Mouse (Mus musculus): Measurements from ENCODE around the gene Ndufa13. TPM values are rescaled to one million over a fixed set of nuclear protein-coding genes. Genes with fewer than 3 reads are reported as not detected.
A peak's percentile ranks its signal among the peaks of the same experiment; 100 is the strongest.

Ndufa13 gene
- polyA plus RNA-seq, 1 experiment = 90.6 TPM

- Histone ChIP-seq H3K4me1 (ENCODE audit: control insufficient read depth, insufficient read depth, low read length) (peaks cover 13% of the 10 kb centered on the region), H3K4me3 (ENCODE audit: insufficient read depth, low read length) (no peak overlapping the region), H3K27ac (ENCODE audit: insufficient read depth, low read depth, low read length) (no peak overlapping the region)
- TF ChIP-seq POLR2A (IDR thresholded peaks at IDR 0.05; ENCODE audit: borderline replicate concordance, low read depth, low read length) = no peak
- TF ChIP-seq CTCF (IDR thresholded peaks at IDR 0.05; ENCODE audit: low read depth, low read length) = no peak
Measured at GRCm38 (mm10) chr8:69895772-69896451, 6.4 kb downstream of the Ndufa13 start.

- TF ChIP-seq POLR2A (IDR thresholded peaks at IDR 0.05; ENCODE audit: borderline replicate concordance, low read depth, low read length) (no peak), CTCF (IDR thresholded peaks at IDR 0.05; ENCODE audit: low read depth, low read length) (no peak)
- peaks cover 8% of the 10 kb centered on the region; the same call in 1 of the 2 replicates for H3K4me1 ChIP-seq (ENCODE audit: control insufficient read depth, insufficient read depth, low read length)
- no peak overlapping the region for H3K27ac ChIP-seq (ENCODE audit: insufficient read depth, low read depth, low read length)
- no peak overlapping the region for H3K4me3 ChIP-seq (ENCODE audit: insufficient read depth, low read length)
Measured at GRCm38 (mm10) chr8:69894836-69895332, 7.5 kb downstream of the Ndufa13 start.

- TF ChIP-seq POLR2A (IDR thresholded peaks at IDR 0.05; ENCODE audit: borderline replicate concordance, low read depth, low read length) (no peak), CTCF (IDR thresholded peaks at IDR 0.05; ENCODE audit: low read depth, low read length) (peak; percentile 50)
- Histone ChIP-seq H3K27ac (ENCODE audit: insufficient read depth, low read depth, low read length) (no peak overlapping the region), H3K4me1 (ENCODE audit: control insufficient read depth, insufficient read depth, low read length) (peaks cover 7% of the 10 kb centered on the region; the same call in 1 of the 2 replicates)
Measured at GRCm38 (mm10) chr8:69893863-69894262, 8.5 kb downstream of the Ndufa13 start.

DNA sequence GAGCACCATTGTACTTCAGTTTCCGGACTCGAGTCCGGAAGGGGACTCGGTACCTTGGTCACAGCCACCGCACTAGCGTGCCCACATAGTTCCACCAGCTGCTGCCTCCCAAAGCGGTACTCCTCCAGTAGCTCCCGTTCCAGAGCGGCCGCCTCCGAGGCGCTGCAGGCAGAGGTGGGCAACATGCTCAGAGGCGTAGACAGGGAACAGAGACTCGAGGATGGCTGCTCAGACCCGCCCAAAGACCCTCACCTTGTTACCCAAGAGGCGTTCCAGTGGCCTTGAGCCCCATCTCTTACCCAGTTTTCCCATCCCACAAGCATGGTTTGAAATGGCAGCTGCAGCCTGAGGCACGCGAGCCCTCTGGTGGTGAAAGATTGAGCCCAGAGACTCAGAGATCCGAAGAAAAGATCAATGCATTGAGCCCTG lies 11.5 kb downstream of the Ndufa13 start:
- Histone ChIP-seq H3K4me1 (ENCODE audit: control insufficient read depth, insufficient read depth, low read length) (no peaks in the 10 kb centered on the region), H3K4me3 (ENCODE audit: insufficient read depth, low read length) (no peak overlapping the region), H3K27ac (ENCODE audit: insufficient read depth, low read depth, low read length) (no peak overlapping the region)
- TF ChIP-seq CTCF (IDR thresholded peaks at IDR 0.05; ENCODE audit: low read depth, low read length) (no peak), POLR2A (IDR thresholded peaks at IDR 0.05; ENCODE audit: borderline replicate concordance, low read depth, low read length) (no peak)

More at GRCm38 (mm10) chr8:69893863-69894262, 8.5 kb downstream of the Ndufa13 start:
- H3K4me3 ChIP-seq (ENCODE audit: insufficient read depth, low read length) = no peak overlapping the region

- no peaks in the 10 kb centered on the region for H3K4me1 ChIP-seq (ENCODE audit: control insufficient read depth, insufficient read depth, low read length)
- TF ChIP-seq POLR2A (IDR thresholded peaks at IDR 0.05; ENCODE audit: borderline replicate concordance, low read depth, low read length) (no peak), CTCF (IDR thresholded peaks at IDR 0.05; ENCODE audit: low read depth, low read length) (no peak)
- H3K4me3 ChIP-seq (ENCODE audit: insufficient read depth, low read length) = peak overlapping the region; percentile 51
- no peak overlapping the region for H3K27ac ChIP-seq (ENCODE audit: insufficient read depth, low read depth, low read length)
Measured at GRCm38 (mm10) chr8:69888902-69889301, 13.5 kb downstream of the Ndufa13 start.

DNA sequence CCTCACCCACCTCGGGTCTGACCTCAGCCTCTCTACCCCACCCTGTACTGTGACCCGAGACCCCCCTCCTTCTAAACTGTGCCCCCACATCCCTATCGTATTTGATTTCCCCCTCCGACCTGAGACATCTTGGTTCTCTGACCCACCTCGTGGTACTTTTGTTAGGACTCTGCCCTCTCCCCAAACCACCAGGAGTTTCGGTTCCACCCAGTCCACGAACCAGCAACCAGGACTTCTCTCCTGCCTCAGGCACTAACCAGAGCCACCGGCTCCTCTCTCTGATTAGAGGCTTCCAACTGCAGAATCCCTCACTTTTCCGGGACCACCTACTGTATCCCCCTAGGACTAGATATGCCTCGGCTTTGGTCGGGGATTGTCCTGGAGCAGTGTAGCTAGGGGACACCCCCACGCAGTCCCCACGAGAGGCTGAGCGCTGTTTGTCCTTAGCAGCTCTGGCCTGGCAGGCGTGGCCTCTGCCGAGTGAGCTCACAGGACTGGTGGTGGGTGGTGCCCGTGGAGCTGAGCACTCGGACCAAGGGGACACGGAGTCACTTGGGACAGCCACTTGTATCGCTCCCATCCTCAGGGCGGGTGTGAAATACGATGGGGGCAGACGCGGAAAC lies 14.0 kb downstream of the Ndufa13 start:
- Histone ChIP-seq H3K27ac (ENCODE audit: insufficient read depth, low read depth, low read length) (no peak overlapping the region), H3K4me3 (ENCODE audit: insufficient read depth, low read length) (peak overlapping the region; percentile 51)

DNA sequence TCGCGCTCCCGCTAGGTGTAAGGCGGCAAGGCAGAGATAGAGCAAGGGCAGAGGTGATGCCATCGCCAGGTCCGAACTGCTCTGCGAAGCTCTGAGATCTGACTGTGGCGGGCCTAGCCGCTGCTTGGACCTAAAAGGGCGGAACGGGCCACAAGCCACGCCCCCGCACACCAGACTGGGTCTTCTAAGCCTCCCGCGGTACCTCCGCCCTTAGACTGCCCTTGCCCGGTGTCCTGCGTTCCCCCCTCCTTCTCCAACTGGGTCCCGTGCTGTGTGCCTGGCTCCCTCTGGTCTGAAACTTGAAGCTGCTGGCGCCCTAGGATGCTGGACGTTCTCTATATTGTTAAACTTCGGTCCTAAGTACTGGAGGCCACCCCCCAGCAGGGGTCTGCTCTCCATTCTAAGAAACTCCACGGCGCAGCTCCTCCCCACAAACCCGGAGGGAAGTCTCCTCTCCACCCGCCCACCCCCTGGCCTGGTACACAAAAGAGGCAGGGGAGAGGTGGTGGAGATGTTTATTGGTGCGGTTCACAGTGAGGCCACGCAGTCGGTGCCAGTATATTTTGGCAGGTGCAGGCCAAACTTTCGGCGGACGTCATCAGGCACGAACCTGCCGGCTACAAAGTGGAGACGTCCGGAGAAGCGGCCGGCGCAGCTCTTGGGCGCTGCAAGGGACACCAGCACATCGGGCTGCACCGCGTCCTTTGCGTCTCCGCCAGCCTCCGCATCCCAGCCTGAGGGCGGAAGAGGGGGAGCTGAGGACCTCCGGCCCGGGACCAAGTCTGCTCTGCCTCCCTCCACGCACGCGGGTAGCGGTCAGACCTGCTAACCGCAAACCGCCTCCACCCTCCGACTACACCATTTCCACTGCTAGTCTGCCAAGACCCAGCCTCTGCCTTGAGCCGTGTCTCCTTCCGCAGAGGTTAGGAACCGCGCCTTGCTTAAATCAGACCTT lies 14.8 kb downstream of the Ndufa13 start, which contains the start of gene Cilp2:
Gene Cilp2, minus strand, starts transcription at position 399 of the 955 bp plus-strand sequence.
- no peak within 1 kb of the TSS for H3K27ac ChIP-seq (ENCODE audit: insufficient read depth, low read depth, low read length)
- H3K4me3 ChIP-seq (ENCODE audit: insufficient read depth, low read length) = peak within 1 kb of the TSS; percentile 51
- H3K4me1 ChIP-seq (ENCODE audit: control insufficient read depth, insufficient read depth, low read length) = no peaks in the 10 kb centered on the region
- no peak for TF ChIP-seq CTCF (IDR thresholded peaks at IDR 0.05; ENCODE audit: low read depth, low read length)
- TF ChIP-seq POLR2A (IDR thresholded peaks at IDR 0.05; ENCODE audit: borderline replicate concordance, low read depth, low read length) = no peak

More for the DNA sequence above, 14.0 kb downstream of the Ndufa13 start:
- H3K4me1 ChIP-seq (ENCODE audit: control insufficient read depth, insufficient read depth, low read length) = no peaks in the 10 kb centered on the region
- no peak for TF ChIP-seq POLR2A (IDR thresholded peaks at IDR 0.05; ENCODE audit: borderline replicate concordance, low read depth, low read length)
- no peak for TF ChIP-seq CTCF (IDR thresholded peaks at IDR 0.05; ENCODE audit: low read depth, low read length)

DNA sequence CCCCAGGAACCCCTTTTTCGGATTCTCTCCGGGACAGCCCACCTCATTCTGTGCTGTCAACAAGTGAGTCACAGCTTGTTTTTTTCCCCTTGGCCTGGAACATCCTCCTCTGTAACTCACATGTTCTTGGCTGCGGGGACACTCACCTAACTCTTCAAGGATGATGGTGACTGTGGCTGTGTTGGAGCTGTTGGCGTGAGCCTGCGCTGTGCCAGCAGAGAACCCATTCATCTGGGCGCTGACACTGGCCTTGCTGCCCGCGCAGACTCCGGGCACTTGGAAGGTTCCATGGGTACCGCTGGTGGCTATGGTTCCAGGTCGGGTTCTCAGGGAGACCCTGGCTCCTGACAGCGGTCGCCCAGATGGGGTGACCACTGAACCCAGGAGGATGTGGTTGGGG lies 18.2 kb downstream of the Ndufa13 start:
- Histone ChIP-seq H3K27ac (ENCODE audit: insufficient read depth, low read depth, low read length) (no peak overlapping the region), H3K4me3 (ENCODE audit: insufficient read depth, low read length) (no peak overlapping the region), H3K4me1 (ENCODE audit: control insufficient read depth, insufficient read depth, low read length) (no peaks in the 10 kb centered on the region)
- TF ChIP-seq POLR2A (IDR thresholded peaks at IDR 0.05; ENCODE audit: borderline replicate concordance, low read depth, low read length) = no peak
- no peak for TF ChIP-seq CTCF (IDR thresholded peaks at IDR 0.05; ENCODE audit: low read depth, low read length)

- TF ChIP-seq CTCF (IDR thresholded peaks at IDR 0.05; ENCODE audit: low read depth, low read length) (no peak), POLR2A (IDR thresholded peaks at IDR 0.05; ENCODE audit: borderline replicate concordance, low read depth, low read length) (no peak)
- H3K27ac ChIP-seq (ENCODE audit: insufficient read depth, low read depth, low read length) = no peak overlapping the region
- H3K4me3 ChIP-seq (ENCODE audit: insufficient read depth, low read length) = no peak overlapping the region
- no peaks in the 10 kb centered on the region for H3K4me1 ChIP-seq (ENCODE audit: control insufficient read depth, insufficient read depth, low read length)
Measured at GRCm38 (mm10) chr8:69882833-69883600, 19.3 kb downstream of the Ndufa13 start.
